Mouse (Mus musculus) intestine, embryonic 16.5 days (tissue): ENCODE measurements around the gene Nrg4. TPM values are rescaled to one million over a fixed set of nuclear protein-coding genes. Genes with fewer than 3 reads are reported as not detected.
"Not testable (repeated sequence)": the region's sequence is repeated elsewhere in the genome, so short reads cannot be mapped to it uniquely, and the experiment has no call there.

Experiments
- ATAC-seq: fragments of 200-750 bp; cut with Nextera tagmentation; 2 replicates; pipeline ENCODE4 v1.8.0; 2017; ENCODE audit warnings: moderate TSS enrichment, moderate library complexity
- H3K27ac ChIP-seq: fragments of 300-500 bp; sonication (generic); 2 replicates; pipeline ENCODE4 v1.5.1; 2014; ENCODE audit warnings: mild to moderate bottlenecking, low read length
- H3K27me3 ChIP-seq: fragments of 300-500 bp; sonication (generic); replicated peaks from 2 replicates; pipeline ENCODE4 v1.6.1; 2014; ENCODE audit warnings: low read length, control low read depth, mixed read lengths; ENCODE audit not compliant: control insufficient read depth, insufficient read depth
- H3K36me3 ChIP-seq: fragments of 300-500 bp; sonication (generic); 2 replicates; pipeline ENCODE4 v1.6.1; 2014; ENCODE audit warnings: low read length, control low read depth; ENCODE audit not compliant: control insufficient read depth, insufficient read depth
- H3K4me1 ChIP-seq: fragments of 300-500 bp; sonication (generic); 2 replicates; pipeline ENCODE4 v1.6.1; 2014; ENCODE audit warnings: low read length, control low read depth, mixed read lengths; ENCODE audit not compliant: control insufficient read depth, insufficient read depth
- H3K4me2 ChIP-seq: fragments of 300-500 bp; sonication (generic); 2 replicates; pipeline ENCODE4 v1.6.1; 2014; ENCODE audit warnings: low read depth, low read length, control low read depth
- H3K4me3 ChIP-seq: fragments of 300-500 bp; sonication (generic); 2 replicates; pipeline ENCODE4 v1.5.1; 2014; ENCODE audit warnings: mild to moderate bottlenecking, low read length
- H3K9ac ChIP-seq: fragments of 300-500 bp; sonication (generic); 2 replicates; pipeline ENCODE4 v1.6.1; 2014; ENCODE audit warnings: low read depth, low read length
- H3K9me3 ChIP-seq: fragments of 300-500 bp; sonication (generic); 2 replicates; pipeline ENCODE4 v1.6.1; 2016; ENCODE audit warnings: low read length, control low read depth; ENCODE audit not compliant: control insufficient read depth
- whole genome bisulfite sequencing: fragments of 180-500 bp; shearing (Covaris S2); extraction: QIAGEN DNeasy Blood & Tissue Kit; methylation state at CpG from one replicate; pipeline ENCODE4 v1.1.7; 2014; 5-methylcytosine and 5-hydroxymethylcytosine counted together
- polyA plus RNA-seq: library from polyadenylated mRNA; unstranded; fragments of >200 nt; fragmentation: Nextera tagmentation; extraction: Ambion mirVana; gene quantifications from 2 replicates; pipeline ENCODE4 v1.2.1, GENCODE M21; 2015

The Nrg4 gene
- polyA plus RNA-seq, 1 experiment from 2014 or later = 0.88 TPM

- H3K36me3 ChIP-seq, ATAC-seq, H3K4me3 ChIP-seq, H3K27ac ChIP-seq, H3K4me2 ChIP-seq, H3K9ac ChIP-seq, H3K4me1 ChIP-seq, H3K9me3 ChIP-seq, H3K27me3 ChIP-seq: not testable (repeated sequence)
- 66% methylated on average over 11 of the region's 11 CpGs for WGBS
Observed at GRCm38 (mm10) chr9:55233076-55233475, 93.6 kb downstream of the Nrg4 start.

GRCm38 (mm10) chr9:55232586-55232985 is 94.1 kb downstream of the Nrg4 start:
- Histone ChIP-seq H3K9ac (no peak overlapping the region), H3K36me3 (no peaks in the 10 kb centered on the region), H3K9me3 (no peaks in the 10 kb centered on the region), H3K4me2 (no peak overlapping the region), H3K4me1 (no peaks in the 10 kb centered on the region), H3K4me3 (no peak overlapping the region), H3K27ac (no peak overlapping the region), H3K27me3 (no peaks in the 10 kb centered on the region)
- 86% methylated on average over 7 of the region's 7 CpGs for WGBS
- no peak for ATAC-seq

GRCm38 (mm10) chr9:55232110-55232509 is 94.5 kb downstream of the Nrg4 start:
- Histone ChIP-seq H3K27me3 (no peaks in the 10 kb centered on the region), H3K4me3 (no peak overlapping the region), H3K36me3 (no peaks in the 10 kb centered on the region), H3K9ac (no peak overlapping the region), H3K27ac (no peak overlapping the region), H3K9me3 (no peaks in the 10 kb centered on the region), H3K4me2 (no peak overlapping the region), H3K4me1 (no peaks in the 10 kb centered on the region)
- 88% methylated on average over 5 of the region's 5 CpGs for WGBS
- ATAC-seq = no peak

GRCm38 (mm10) chr9:55231544-55231943 is 95.1 kb downstream of the Nrg4 start:
- Histone ChIP-seq H3K9me3 (no peaks in the 10 kb centered on the region), H3K9ac (no peak overlapping the region), H3K4me2 (no peak overlapping the region), H3K27ac (no peak overlapping the region), H3K4me1 (no peaks in the 10 kb centered on the region), H3K36me3 (no peaks in the 10 kb centered on the region), H3K27me3 (no peaks in the 10 kb centered on the region), H3K4me3 (no peak overlapping the region)
- WGBS = 65% methylated on average over 6 of the region's 6 CpGs
- ATAC-seq = no peak

GRCm38 (mm10) chr9:55229010-55229409 is 97.6 kb downstream of the Nrg4 start:
- no peak overlapping the region for H3K4me2 ChIP-seq
- no peaks in the 10 kb centered on the region for H3K9me3 ChIP-seq
- no peak overlapping the region for H3K4me3 ChIP-seq
- no peaks in the 10 kb centered on the region for H3K27me3 ChIP-seq
- 57% methylated on average over 10 of the region's 10 CpGs for WGBS
- no peak overlapping the region for H3K9ac ChIP-seq
- H3K4me1 ChIP-seq = no peaks in the 10 kb centered on the region
- no peak for ATAC-seq
- no peaks in the 10 kb centered on the region for H3K36me3 ChIP-seq
- H3K27ac ChIP-seq = no peak overlapping the region

GRCm38 (mm10) chr9:55228149-55228548 is 98.5 kb downstream of the Nrg4 start:
- peaks cover 4% of the 10 kb centered on the region; the same call in 1 of the 2 replicates for H3K36me3 ChIP-seq
- H3K9me3 ChIP-seq = no peaks in the 10 kb centered on the region
- H3K27me3 ChIP-seq = no peaks in the 10 kb centered on the region
- no peak for ATAC-seq
- H3K4me1 ChIP-seq = no peaks in the 10 kb centered on the region
- no peak overlapping the region for H3K27ac ChIP-seq
- WGBS = 85% methylated on average over 4 of the region's 4 CpGs
- H3K4me3 ChIP-seq = no peak overlapping the region
- H3K4me2 ChIP-seq = no peak overlapping the region
- H3K9ac ChIP-seq = no peak overlapping the region

GRCm38 (mm10) chr9:55226251-55226650 is 100.4 kb downstream of the Nrg4 start:
- no peak overlapping the region for H3K4me2 ChIP-seq
- no peaks in the 10 kb centered on the region for H3K27me3 ChIP-seq
- ATAC-seq = no peak
- H3K9ac ChIP-seq = no peak overlapping the region
- no peaks in the 10 kb centered on the region for H3K4me1 ChIP-seq
- peaks cover 4% of the 10 kb centered on the region; the same call in 1 of the 2 replicates for H3K36me3 ChIP-seq
- no peak overlapping the region for H3K27ac ChIP-seq
- no peaks in the 10 kb centered on the region for H3K9me3 ChIP-seq
- WGBS = 84% methylated on average over 3 of the region's 3 CpGs
- H3K4me3 ChIP-seq = no peak overlapping the region

GRCm38 (mm10) chr9:55225165-55225737 is 101.4 kb downstream of the Nrg4 start:
- Histone ChIP-seq H3K9me3 (no peaks in the 10 kb centered on the region), H3K4me1 (no peaks in the 10 kb centered on the region), H3K36me3 (peaks cover 4% of the 10 kb centered on the region; the same call in 1 of the 2 replicates), H3K9ac (no peak overlapping the region), H3K4me3 (no peak overlapping the region), H3K4me2 (no peak overlapping the region), H3K27ac (no peak overlapping the region), H3K27me3 (no peaks in the 10 kb centered on the region)
- 89% methylated on average over 7 of the region's 7 CpGs for WGBS
- ATAC-seq = no peak

GRCm38 (mm10) chr9:55217381-55217780 is 109.3 kb downstream of the Nrg4 start:
- Histone ChIP-seq H3K4me1 (peaks cover 9% of the 10 kb centered on the region), H3K27me3 (no peaks in the 10 kb centered on the region), H3K4me2 (no peak overlapping the region), H3K9me3 (no peaks in the 10 kb centered on the region), H3K27ac (no peak overlapping the region), H3K36me3 (peaks cover 23% of the 10 kb centered on the region), H3K4me3 (no peak overlapping the region), H3K9ac (no peak overlapping the region)
- no peak for ATAC-seq
- WGBS = 91% methylated on average over 3 of the region's 3 CpGs

GRCm38 (mm10) chr9:55216078-55216477 is 110.6 kb downstream of the Nrg4 start:
- ATAC-seq = no peak
- no peaks in the 10 kb centered on the region for H3K9me3 ChIP-seq
- H3K9ac ChIP-seq = no peak overlapping the region
- H3K36me3 ChIP-seq = peaks cover 23% of the 10 kb centered on the region
- no peak overlapping the region for H3K4me3 ChIP-seq
- 72% methylated on average over 2 of the region's 2 CpGs for WGBS
- H3K27ac ChIP-seq = no peak overlapping the region
- no peak overlapping the region for H3K4me2 ChIP-seq
- H3K4me1 ChIP-seq = peaks cover 15% of the 10 kb centered on the region
- H3K27me3 ChIP-seq = no peaks in the 10 kb centered on the region
